Mouse (Mus musculus) c-Kit-negative CD71-positive TER-119-positive erythroid progenitor cells, embryonic 14.5 days (primary cell): ENCODE results near the gene Casd1.

Source experiments
- DNase-seq: peaks from one replicate; pipeline ENCODE4 v3.0.0-alpha.2; 2013; ENCODE audit warnings: low read depth, low spot score

Casd1 gene

GRCm38 (mm10) chr6:4600658-4601296 lies at the start of gene Casd1:
Gene Casd1 (plus strand): TSS chr6:4600839.
- DNase-seq: peak; percentile 15

- no peak for DNase-seq
Observed at GRCm38 (mm10) chr6:4555366-4555765, 45.3 kb upstream of the Casd1 start.

GRCm38 (mm10) chr6:4557086-4557485 lies 43.6 kb upstream of the Casd1 start:
- no peak for DNase-seq

DNA sequence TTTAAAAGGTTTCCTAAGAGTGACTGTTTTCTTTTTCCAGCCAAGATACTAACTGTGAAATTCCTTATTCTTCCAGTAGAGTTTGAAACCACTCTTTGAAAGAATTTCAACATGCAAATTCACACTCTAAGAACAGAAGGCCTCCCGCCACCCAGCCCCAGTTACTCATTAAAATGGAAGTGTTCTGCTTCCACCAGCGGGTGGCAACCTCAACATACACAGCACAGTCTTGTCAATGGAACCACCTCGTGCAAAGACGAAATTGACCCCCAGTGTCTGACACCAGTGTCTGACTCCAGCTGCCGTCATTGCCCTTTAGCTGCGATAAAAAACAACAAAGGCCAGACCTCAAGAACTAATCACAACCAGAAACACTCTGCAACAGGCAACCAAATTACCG lies 43.0 kb upstream of the Casd1 start:
- DNase-seq: no peak

DNA sequence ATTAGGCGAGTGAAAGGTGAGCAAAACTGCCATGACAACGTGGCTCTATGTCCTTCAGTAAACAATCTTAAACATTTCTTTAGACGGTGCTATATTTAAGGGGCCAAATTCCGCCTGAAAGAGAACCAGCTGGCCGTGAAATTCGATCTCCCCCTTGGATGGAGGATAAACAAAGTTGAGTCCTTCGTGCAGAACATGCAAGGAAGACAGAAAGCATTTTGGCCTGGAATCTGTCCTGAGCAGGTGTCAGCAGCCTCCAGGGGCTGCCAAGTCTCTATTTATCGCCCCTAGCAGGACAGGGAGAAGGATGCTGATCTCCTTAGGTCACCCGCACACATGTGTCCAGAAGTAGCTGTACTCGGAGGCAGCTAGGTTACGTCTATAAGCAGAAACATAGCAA lies 39.5 kb upstream of the Casd1 start:
- DNase-seq: no peak

GRCm38 (mm10) chr6:4561621-4562020 lies 39.0 kb upstream of the Casd1 start:
- DNase-seq: no peak

DNA sequence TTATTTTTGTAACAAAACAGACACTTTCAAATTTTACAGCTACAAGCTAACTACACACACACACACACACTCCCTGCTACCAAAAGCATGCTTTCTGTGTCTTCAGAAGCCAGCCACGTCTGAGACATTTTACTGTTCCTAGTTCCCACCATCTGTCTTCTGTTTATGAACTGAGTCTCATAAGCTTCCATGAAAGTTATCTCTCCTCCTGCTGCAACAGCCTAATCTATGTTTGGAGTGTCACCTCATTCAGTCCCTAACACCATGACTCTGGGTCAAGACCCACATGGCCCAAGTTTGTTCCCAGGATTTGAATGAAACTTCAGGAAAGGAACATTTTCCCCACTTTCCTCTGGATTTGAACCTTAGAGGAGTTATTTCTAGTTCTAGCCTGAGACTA lies 38.2 kb upstream of the Casd1 start:
- no peak for DNase-seq

- no peak for DNase-seq
Observed at GRCm38 (mm10) chr6:4563477-4563876, 37.2 kb upstream of the Casd1 start.

- no peak for DNase-seq
Observed at GRCm38 (mm10) chr6:4570412-4570811, 30.2 kb upstream of the Casd1 start.

DNA sequence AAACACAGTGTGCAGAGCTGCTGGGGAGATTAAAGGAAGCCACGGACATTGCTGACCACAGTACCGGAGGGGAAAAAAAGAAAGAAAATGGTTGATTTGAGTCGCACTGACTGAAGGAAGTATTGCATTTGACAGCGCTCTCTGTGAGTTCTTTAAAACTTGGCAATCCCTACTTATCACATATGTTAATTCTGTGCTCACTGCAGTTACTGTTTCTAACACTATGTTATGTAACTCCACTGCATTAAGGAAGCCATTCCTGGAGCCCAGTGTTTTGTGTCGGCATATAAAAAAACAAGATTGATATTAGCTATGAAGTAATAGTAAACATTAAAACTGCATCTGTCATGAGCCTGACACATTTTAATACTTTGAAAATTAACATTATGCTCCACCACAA lies 22.9 kb upstream of the Casd1 start:
- DNase-seq: no peak

GRCm38 (mm10) chr6:4578343-4578742 lies 22.3 kb upstream of the Casd1 start:
- no peak for DNase-seq

GRCm38 (mm10) chr6:4579620-4580019 lies 21.0 kb upstream of the Casd1 start:
- no peak for DNase-seq

- no peak for DNase-seq
Observed at GRCm38 (mm10) chr6:4583485-4583884, 17.2 kb upstream of the Casd1 start.

- DNase-seq: no peak
Observed at GRCm38 (mm10) chr6:4587946-4588345, 12.7 kb upstream of the Casd1 start.

DNA sequence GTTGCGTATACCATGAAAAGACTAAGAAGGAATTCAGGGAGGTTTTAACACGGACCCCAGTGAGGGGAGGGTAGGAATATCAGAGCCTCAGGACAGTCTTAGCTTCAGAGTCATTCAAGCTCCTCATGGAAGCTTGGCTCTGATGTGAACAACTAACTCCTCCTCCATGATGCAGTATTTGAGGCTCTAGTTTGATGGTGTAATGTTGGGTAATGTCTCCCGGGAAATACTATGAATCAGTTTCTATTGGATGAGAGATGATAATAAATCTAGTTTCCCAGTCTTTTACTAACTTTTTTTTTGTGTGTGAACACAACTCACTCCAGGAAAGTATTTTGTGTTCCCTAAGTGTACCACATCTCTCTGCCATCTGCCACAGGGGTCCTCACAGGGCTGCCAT lies 11.9 kb upstream of the Casd1 start:
- no peak for DNase-seq

DNA sequence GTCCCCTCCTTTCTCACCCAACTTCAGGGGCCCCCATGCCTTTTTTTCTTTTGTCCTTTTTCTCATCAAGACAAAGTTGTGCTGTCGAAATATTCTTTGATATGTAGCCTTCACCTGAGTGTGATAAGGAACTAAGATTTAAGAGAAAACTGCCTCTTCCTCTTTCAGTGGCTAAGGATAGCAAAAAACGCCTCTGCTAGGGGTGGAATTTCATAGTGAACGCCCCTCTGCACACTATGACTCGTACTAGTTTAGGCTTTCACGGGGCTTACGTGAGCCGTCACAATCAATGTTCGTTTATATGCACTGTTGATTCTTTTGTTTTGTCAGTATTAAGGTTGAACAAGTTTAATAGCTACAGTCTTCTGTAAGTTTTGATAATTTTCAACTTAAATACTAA lies 10.6 kb upstream of the Casd1 start:
- DNase-seq: no peak

GRCm38 (mm10) chr6:4597711-4598110 lies 2.9 kb upstream of the Casd1 start:
- DNase-seq: no peak

- DNase-seq: no peak
Observed at GRCm38 (mm10) chr6:4600085-4600657, 468 bp upstream of the Casd1 start.

GRCm38 (mm10) chr6:4601297-4601931 lies 775 bp downstream of the Casd1 start:
- DNase-seq: peak; percentile 9

GRCm38 (mm10) chr6:4602012-4602411 lies 1.4 kb downstream of the Casd1 start:
- no peak for DNase-seq

- DNase-seq: no peak
Observed at GRCm38 (mm10) chr6:4606394-4606793, 5.8 kb downstream of the Casd1 start.

GRCm38 (mm10) chr6:4610216-4610896 lies 9.7 kb downstream of the Casd1 start:
- DNase-seq: no peak

DNA sequence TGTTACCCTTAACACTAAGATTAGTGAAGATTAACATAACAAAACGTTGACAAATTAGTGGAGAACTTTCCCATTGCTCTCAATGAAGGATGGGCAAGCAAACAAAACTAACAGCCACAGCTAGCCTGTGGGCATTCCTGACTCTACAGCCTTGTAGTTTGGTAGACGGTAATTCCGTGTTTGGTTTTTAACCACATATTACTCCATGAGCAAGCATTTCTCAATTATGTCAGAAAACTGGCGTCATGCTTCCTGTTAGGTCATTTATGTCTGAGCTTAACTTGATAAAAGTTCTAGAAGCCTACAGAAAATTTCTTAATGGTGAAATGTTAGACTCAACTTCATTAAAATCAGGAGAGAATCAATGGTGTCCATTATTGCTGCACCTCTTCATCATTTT lies 11.2 kb downstream of the Casd1 start:
- DNase-seq: no peak
